Mouse (Mus musculus) brain, embryonic 14.5 days (tissue): ENCODE results near the gene Trim67.
A peak's percentile ranks its signal among the peaks of the same experiment; 100 is the strongest.

Source experiments
- CTCF ChIP-seq: fragments of 200-500 bp; IDR thresholded peaks from 2 replicates; pipeline ENCODE4 v1.5.1; 2012; ENCODE audit warnings: inconsistent platforms, mild to moderate bottlenecking, moderate library complexity, borderline replicate concordance; ENCODE audit not compliant: insufficient read depth, insufficient read length; ENCODE audit errors: extremely low read depth
- POLR2A ChIP-seq: fragments of 200-500 bp; IDR thresholded peaks from 2 replicates; pipeline ENCODE4 v1.6.1; 2012; ENCODE audit warnings: mild to moderate bottlenecking, inconsistent platforms, borderline replicate concordance; ENCODE audit not compliant: poor library complexity, insufficient read depth, insufficient read length, severe bottlenecking; ENCODE audit errors: extremely low read depth

- TF ChIP-seq CTCF: peak; percentile 52; the same call in 1 of the 2 replicates
- no peak for TF ChIP-seq POLR2A
Measured at GRCm38 (mm10) chr8:124794486-124794780, 1.5 kb downstream of the Trim67 start.
